Mouse (Mus musculus): ENCODE results near the gene Gpat2. TPM values are rescaled to one million over a fixed set of nuclear protein-coding genes. Genes with fewer than 3 reads are reported as not detected.

Gene Gpat2
- total and polyA plus RNA-seq, 2 experiments from 2014 or later, result 0.06 TPM; not detected in 1

- TF ChIP-seq CTCF (IDR thresholded peaks at IDR 0.05; ENCODE audit: low read depth), result no peak
- Histone ChIP-seq H3K4me3 (ENCODE audit: low read depth, low read length) (no peak overlapping the region), H3K4me2 (ENCODE audit: low read depth) (no peak overlapping the region), H3K36me3 (ENCODE audit: insufficient read depth) (no peaks in the 10 kb centered on the region), H3K9ac (no peak overlapping the region), H3K27ac (ENCODE audit: low read depth, low read length) (no peak overlapping the region), H3K4me1 (ENCODE audit: insufficient read depth) (no peaks in the 10 kb centered on the region), H3K27me3 (ENCODE audit: insufficient read depth, low read length) (no peaks in the 10 kb centered on the region), H3K9me3 (ENCODE audit: low read length) (no peaks in the 10 kb centered on the region)
- 89% methylated on average over 2 of the region's 2 CpGs for WGBS
- ATAC-seq, result no peak
- DNase-seq, result no peak
Measured at GRCm38 (mm10) chr2:127459341-127459740, 34.3 kb downstream of the Gpat2 start.

DNA sequence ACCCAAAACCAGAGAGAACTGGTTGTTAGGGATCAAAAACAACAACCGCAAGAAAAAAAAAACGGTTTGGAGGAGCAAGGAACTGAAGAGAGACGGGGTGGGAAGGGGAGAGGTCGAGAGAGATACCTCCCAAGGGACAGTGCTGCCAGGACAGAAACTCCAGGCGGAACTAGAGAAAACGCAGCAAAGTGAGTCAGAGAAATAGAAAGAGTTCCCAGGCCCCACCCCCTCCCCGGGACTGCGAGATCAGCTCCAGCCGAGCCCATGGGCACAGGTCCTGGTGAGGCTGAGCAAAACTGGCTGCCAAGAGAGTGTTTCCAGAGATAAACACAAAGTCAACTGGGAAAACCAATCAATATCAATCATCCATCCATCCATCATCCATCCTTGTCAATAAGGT lies 36.4 kb downstream of the Gpat2 start:
- no peak for ATAC-seq
- 63% methylated on average over 9 of the region's 9 CpGs for WGBS

GRCm38 (mm10) chr2:127462314-127462713 lies 37.3 kb downstream of the Gpat2 start:
- 14% methylated on average over 8 of the region's 8 CpGs for WGBS
- peak; percentile 80 for DNase-seq
- Histone ChIP-seq H3K9me3 (ENCODE audit: low read length) (no peaks in the 10 kb centered on the region), H3K9ac (no peak overlapping the region), H3K27me3 (ENCODE audit: insufficient read depth, low read length) (no peaks in the 10 kb centered on the region), H3K27ac (ENCODE audit: low read depth, low read length) (no peak overlapping the region), H3K4me2 (ENCODE audit: low read depth) (no peak overlapping the region), H3K36me3 (ENCODE audit: insufficient read depth) (no peaks in the 10 kb centered on the region), H3K4me1 (ENCODE audit: insufficient read depth) (no peaks in the 10 kb centered on the region), H3K4me3 (ENCODE audit: low read depth, low read length) (no peak overlapping the region)
- ATAC-seq, result peak; percentile 92
- peak; percentile 96 for TF ChIP-seq CTCF (IDR thresholded peaks at IDR 0.05; ENCODE audit: low read depth)

More for the DNA sequence above, 36.4 kb downstream of the Gpat2 start:
- Histone ChIP-seq H3K27me3 (ENCODE audit: insufficient read depth, low read length) (no peaks in the 10 kb centered on the region), H3K9me3 (ENCODE audit: low read length) (no peaks in the 10 kb centered on the region), H3K4me3 (ENCODE audit: low read depth, low read length) (no peak overlapping the region), H3K27ac (ENCODE audit: low read depth, low read length) (no peak overlapping the region), H3K4me2 (ENCODE audit: low read depth) (no peak overlapping the region), H3K9ac (no peak overlapping the region), H3K4me1 (ENCODE audit: insufficient read depth) (no peaks in the 10 kb centered on the region), H3K36me3 (ENCODE audit: insufficient read depth) (no peaks in the 10 kb centered on the region)
- no peak for DNase-seq
- no peak for TF ChIP-seq CTCF (IDR thresholded peaks at IDR 0.05; ENCODE audit: low read depth)

GRCm38 (mm10) chr2:127470183-127470582 lies 45.2 kb downstream of the Gpat2 start:
- 91% methylated on average over 5 of the region's 5 CpGs for WGBS
- TF ChIP-seq CTCF (IDR thresholded peaks at IDR 0.05; ENCODE audit: low read depth), result no peak
- ATAC-seq (no peak), DNase-seq (no peak)
- H3K36me3 ChIP-seq (ENCODE audit: insufficient read depth), result no peaks in the 10 kb centered on the region; the same call in 1 of the 2 replicates
- H3K27ac ChIP-seq (ENCODE audit: low read depth, low read length), result no peak overlapping the region
- no peaks in the 10 kb centered on the region for H3K27me3 ChIP-seq (ENCODE audit: insufficient read depth, low read length)
- no peak overlapping the region for H3K4me2 ChIP-seq (ENCODE audit: low read depth)
- H3K9ac ChIP-seq, result no peak overlapping the region
- no peaks in the 10 kb centered on the region for H3K9me3 ChIP-seq (ENCODE audit: low read length)
- H3K4me3 ChIP-seq (ENCODE audit: low read depth, low read length), result no peak overlapping the region
- no peaks in the 10 kb centered on the region for H3K4me1 ChIP-seq (ENCODE audit: insufficient read depth)

GRCm38 (mm10) chr2:127470661-127471060 lies 45.7 kb downstream of the Gpat2 start:
- H3K36me3 ChIP-seq (ENCODE audit: insufficient read depth), result no peaks in the 10 kb centered on the region; the same call in 1 of the 2 replicates
- no peak for TF ChIP-seq CTCF (IDR thresholded peaks at IDR 0.05; ENCODE audit: low read depth)
- no peak overlapping the region for H3K27ac ChIP-seq (ENCODE audit: low read depth, low read length)
- ATAC-seq, result no peak
- no peak overlapping the region for H3K9ac ChIP-seq
- no peaks in the 10 kb centered on the region for H3K9me3 ChIP-seq (ENCODE audit: low read length)
- no peak overlapping the region for H3K4me2 ChIP-seq (ENCODE audit: low read depth)
- no peaks in the 10 kb centered on the region for H3K27me3 ChIP-seq (ENCODE audit: insufficient read depth, low read length)
- 95% methylated on average over 10 of the region's 10 CpGs for WGBS
- H3K4me3 ChIP-seq (ENCODE audit: low read depth, low read length), result no peak overlapping the region
- H3K4me1 ChIP-seq (ENCODE audit: insufficient read depth), result no peaks in the 10 kb centered on the region
- no peak for DNase-seq

DNA sequence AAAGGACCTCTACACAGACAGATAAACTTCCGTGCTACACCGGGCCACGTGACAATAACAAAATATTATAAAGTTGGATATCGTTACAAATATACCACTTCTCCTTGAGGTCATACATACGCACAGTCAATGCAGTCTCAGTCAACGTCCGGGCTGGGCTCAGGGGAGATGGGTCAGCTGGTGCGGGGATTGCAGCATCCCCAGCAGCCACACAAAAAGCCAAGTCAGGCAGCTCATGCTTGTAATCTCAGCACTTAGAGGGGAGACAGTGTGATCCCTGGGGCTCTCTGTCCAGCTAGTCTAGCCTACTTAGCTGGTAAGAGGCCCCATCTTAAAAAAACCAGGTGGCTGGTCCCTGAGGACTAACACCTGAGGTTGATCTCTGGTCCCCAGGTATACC lies 46.3 kb downstream of the Gpat2 start:
- no peak overlapping the region for H3K4me3 ChIP-seq (ENCODE audit: low read depth, low read length)
- H3K4me1 ChIP-seq (ENCODE audit: insufficient read depth), result no peaks in the 10 kb centered on the region
- DNase-seq, result no peak
- H3K27ac ChIP-seq (ENCODE audit: low read depth, low read length), result no peak overlapping the region
- no peaks in the 10 kb centered on the region; the same call in 1 of the 2 replicates for H3K36me3 ChIP-seq (ENCODE audit: insufficient read depth)
- no peak for ATAC-seq
- H3K4me2 ChIP-seq (ENCODE audit: low read depth), result no peak overlapping the region
- no peaks in the 10 kb centered on the region for H3K9me3 ChIP-seq (ENCODE audit: low read length)
- no peak for TF ChIP-seq CTCF (IDR thresholded peaks at IDR 0.05; ENCODE audit: low read depth)
- WGBS, result 84% methylated on average over 8 of the region's 8 CpGs
- no peaks in the 10 kb centered on the region for H3K27me3 ChIP-seq (ENCODE audit: insufficient read depth, low read length)
- H3K9ac ChIP-seq, result no peak overlapping the region

GRCm38 (mm10) chr2:127472279-127472678 lies 47.3 kb downstream of the Gpat2 start:
- no peak overlapping the region for H3K4me2 ChIP-seq (ENCODE audit: low read depth)
- no peaks in the 10 kb centered on the region; the same call in 1 of the 2 replicates for H3K36me3 ChIP-seq (ENCODE audit: insufficient read depth)
- H3K27me3 ChIP-seq (ENCODE audit: insufficient read depth, low read length), result no peaks in the 10 kb centered on the region
- H3K9me3 ChIP-seq (ENCODE audit: low read length), result no peaks in the 10 kb centered on the region
- DNase-seq (no peak), ATAC-seq (no peak)
- no peak overlapping the region for H3K27ac ChIP-seq (ENCODE audit: low read depth, low read length)
- no peak overlapping the region for H3K4me3 ChIP-seq (ENCODE audit: low read depth, low read length)
- WGBS, result 75% methylated on average over 3 of the region's 3 CpGs
- no peaks in the 10 kb centered on the region for H3K4me1 ChIP-seq (ENCODE audit: insufficient read depth)
- no peak overlapping the region for H3K9ac ChIP-seq
- no peak for TF ChIP-seq CTCF (IDR thresholded peaks at IDR 0.05; ENCODE audit: low read depth)
